In genomic region chr10:110744120-110744519, GRCm38 (mm10) we compare ENCODE assay signal across 10 mouse cellular contexts. TPM values are rescaled to one million over a fixed set of nuclear protein-coding genes. Genes with fewer than 3 reads are reported as not detected.
DNase-seq lines count a peak whose midpoint lies in the region; ATAC-seq and TF ChIP-seq lines count a peak whose summit lies in the region.
"Had no signal": no experiment of that assay in that cellular context is flagged by ENCODE, and none has a peak within 500 bp of the region (broad histone marks: within the 10 kb centered on the region; RNA-seq: fewer than 3 reads in every experiment).

No protein-coding gene starts in this region.

- no peak for ATAC-seq in heart, embryonic 15.5 days (replicated peaks; ENCODE audit: insufficient number of reproducible peaks, insufficient read depth, low FRiP score, low read depth)
- ATAC-seq in heart, embryonic 12.5 days (ENCODE audit: insufficient number of reproducible peaks, low FRiP score), result no peak
- no peak for ATAC-seq in forebrain, embryonic 12.5 days (ENCODE audit: low FRiP score)
- ATAC-seq in liver, postnatal 0 days, result no peak

- H3K4me3 ChIP-seq in heart, embryonic 15.5 days, result no peak overlapping the region
- H3K4me3 ChIP-seq in heart, embryonic 12.5 days, result no peak overlapping the region
- peak overlapping the region; percentile 96 for H3K4me3 ChIP-seq in E14TG2a.4 (replicated peaks; ENCODE audit: low read length)
- H3K4me3 ChIP-seq in forebrain, embryonic 12.5 days (replicated peaks), result peak overlapping the region; percentile 80; the same call in 1 of the 2 replicates
- no peak overlapping the region for H3K4me3 ChIP-seq in liver, postnatal 0 days (ENCODE audit: low read depth, low read length)

- TF ChIP-seq EP300 in liver, postnatal 0 days (IDR thresholded peaks at IDR 0.05; ENCODE audit: low read depth), result no peak

- H3K4me2 ChIP-seq in heart, embryonic 15.5 days, result peak overlapping the region; percentile 94
- H3K4me2 ChIP-seq in heart, embryonic 12.5 days, result no peak overlapping the region
- H3K4me2 ChIP-seq in forebrain, embryonic 12.5 days, result peak overlapping the region; percentile 81; the same call in 1 of the 2 replicates
- peak overlapping the region; percentile 92 for H3K4me2 ChIP-seq in liver, postnatal 0 days (ENCODE audit: low read depth, low read length)

- TF ChIP-seq CTCF in E14TG2a.4 (conservative IDR thresholded peaks at IDR 0.05; ENCODE audit: low read length), result no peak
- TF ChIP-seq CTCF in liver, postnatal 0 days (IDR thresholded peaks at IDR 0.05; ENCODE audit: low read depth), result no peak

- no peaks in the 10 kb centered on the region for H3K9me3 ChIP-seq in heart, embryonic 15.5 days (replicated peaks)
- H3K9me3 ChIP-seq in heart, embryonic 12.5 days (replicated peaks), result no peaks in the 10 kb centered on the region
- no peaks in the 10 kb centered on the region for H3K9me3 ChIP-seq in E14TG2a.4 (ENCODE audit: low read length)
- H3K9me3 ChIP-seq in forebrain, embryonic 12.5 days, result no peaks in the 10 kb centered on the region
- no peaks in the 10 kb centered on the region for H3K9me3 ChIP-seq in liver, postnatal 0 days (ENCODE audit: low read length)

- no peak overlapping the region for H3K27ac ChIP-seq in heart, embryonic 15.5 days
- no peak overlapping the region for H3K27ac ChIP-seq in heart, embryonic 12.5 days (ENCODE audit: poor library complexity, severe bottlenecking)
- H3K27ac ChIP-seq in forebrain, embryonic 12.5 days, result no peak overlapping the region
- H3K27ac ChIP-seq in liver, postnatal 0 days (ENCODE audit: low read depth), result no peak overlapping the region

- no peaks in the 10 kb centered on the region for H3K27me3 ChIP-seq in heart, embryonic 15.5 days
- no peaks in the 10 kb centered on the region for H3K27me3 ChIP-seq in heart, embryonic 12.5 days (replicated peaks)
- H3K27me3 ChIP-seq in E14TG2a.4 (ENCODE audit: insufficient read depth, low read length), result peaks cover 25% of the 10 kb centered on the region; the same call in 1 of the 2 replicates
- H3K27me3 ChIP-seq in forebrain, embryonic 12.5 days, result 0 out of 2 replicates have a peak, but pooled peaks cover 5% of the 10 kb centered on the region
- H3K27me3 ChIP-seq in liver, postnatal 0 days (ENCODE audit: insufficient read depth, low read length), result peaks cover 3% of the 10 kb centered on the region; the same call in 1 of the 2 replicates

- H3K9ac ChIP-seq in heart, embryonic 15.5 days, result no peak overlapping the region
- H3K9ac ChIP-seq in heart, embryonic 12.5 days, result no peak overlapping the region; the same call in 1 of the 2 replicates
- H3K9ac ChIP-seq in forebrain, embryonic 12.5 days, result peak overlapping the region; percentile 61; the same call in 1 of the 2 replicates
- no peak overlapping the region for H3K9ac ChIP-seq in liver, postnatal 0 days (replicated peaks)

- peaks cover 12% of the 10 kb centered on the region for H3K36me3 ChIP-seq in heart, embryonic 15.5 days
- H3K36me3 ChIP-seq in heart, embryonic 12.5 days, result peaks cover 17% of the 10 kb centered on the region
- H3K36me3 ChIP-seq in E14TG2a.4 (ENCODE audit: insufficient read depth, low read length), result peaks cover 26% of the 10 kb centered on the region
- H3K36me3 ChIP-seq in forebrain, embryonic 12.5 days (replicated peaks), result peaks cover 17% of the 10 kb centered on the region
- H3K36me3 ChIP-seq in liver, postnatal 0 days (replicated peaks; ENCODE audit: insufficient read depth, low read length), result peaks cover 9% of the 10 kb centered on the region; the same call in 1 of the 2 replicates

- no peak for DNase-seq in liver, postnatal 0 days
- no peak for DNase-seq in cerebellum, adult 11-12 months
- no peak for DNase-seq in retina, embryonic 14.5 days (ENCODE audit: low spot score)
- DNase-seq in right cerebral cortex, adult 18-20 months, result no peak
- DNase-seq: adrenal gland, postnatal 10 days; cerebellum, adult 9-11 months had no signal

- H3K4me1 ChIP-seq in heart, embryonic 15.5 days (replicated peaks), result peaks cover 20% of the 10 kb centered on the region
- peaks cover 12% of the 10 kb centered on the region for H3K4me1 ChIP-seq in heart, embryonic 12.5 days (replicated peaks)
- H3K4me1 ChIP-seq in E14TG2a.4 (replicated peaks; ENCODE audit: low read depth, low read length), result peaks cover 29% of the 10 kb centered on the region
- peaks cover 21% of the 10 kb centered on the region for H3K4me1 ChIP-seq in forebrain, embryonic 12.5 days
- H3K4me1 ChIP-seq in liver, postnatal 0 days (ENCODE audit: insufficient read depth), result peaks cover 8% of the 10 kb centered on the region; the same call in 1 of the 2 replicates

- WGBS in heart, embryonic 15.5 days, result 73% methylated on average over 12 of the region's 12 CpGs
- 70% methylated on average over 12 of the region's 12 CpGs for WGBS in heart, embryonic 12.5 days
- WGBS in forebrain, embryonic 12.5 days, result 56% methylated on average over 12 of the region's 12 CpGs
- 71% methylated on average over 12 of the region's 12 CpGs for WGBS in liver, postnatal 0 days (ENCODE audit: insufficient replicate concordance)

RNA-seq across cellular contexts. Expression of gene E2f7, which starts 1.1 kb away (rescaled TPM):
- 12.5 and 16.6 TPM in 2 replicates for polyA plus RNA-seq in heart, embryonic 15.5 days (2015; fragmentation: Nextera tagmentation; extraction: Ambion mirVana)
- polyA plus RNA-seq in heart, embryonic 12.5 days (2016; fragmentation: Nextera tagmentation; extraction: Ambion mirVana), result 20.1 and 22.6 TPM in 2 replicates
- 37.6 and 38.0 TPM in 2 replicates for polyA plus RNA-seq in forebrain, embryonic 12.5 days (2016; fragmentation: Nextera tagmentation; extraction: Ambion mirVana)
- polyA plus RNA-seq in liver, postnatal 0 days (2015; fragmentation: Nextera tagmentation; extraction: Ambion mirVana), result 5.0 and 7.1 TPM in 2 replicates

Comparison
In these comparisons a context has a peak if more than half of its experiments do, and no peak if none do; other contexts are left out.
1. H3K4me3 ChIP-seq: peak in E14TG2a.4 (single experiment) and forebrain, embryonic 12.5 days (single experiment); none in heart, embryonic 15.5 days (single experiment), heart, embryonic 12.5 days (single experiment) and liver, postnatal 0 days (single experiment).